Mouse (Mus musculus) kidney, embryonic 14.5 days (tissue): ENCODE measurements around the gene Isyna1. TPM values are rescaled to one million over a fixed set of nuclear protein-coding genes. Genes with fewer than 3 reads are reported as not detected.
A peak's percentile ranks its signal among the peaks of the same experiment; 100 is the strongest.

Experiments
- ATAC-seq: fragments of 200-750 bp; cut with Nextera tagmentation; 2 replicates; pipeline ENCODE4 v1.8.0; 2017; ENCODE audit warnings: moderate number of reproducible peaks, mild to moderate bottlenecking, moderate TSS enrichment, moderate library complexity; ENCODE audit not compliant: low FRiP score, low TSS enrichment
- H3K27ac ChIP-seq: fragments of 300-500 bp; sonication (generic); 2 replicates; pipeline ENCODE4 v1.5.1; 2014; ENCODE audit warnings: low read depth, mild to moderate bottlenecking, low read length, moderate library complexity, mixed read lengths
- H3K27me3 ChIP-seq: fragments of 300-500 bp; sonication (generic); 2 replicates; pipeline ENCODE4 v1.6.1; 2014; ENCODE audit warnings: mild to moderate bottlenecking, low read length; ENCODE audit not compliant: control insufficient read depth, insufficient read depth
- H3K36me3 ChIP-seq: fragments of 300-500 bp; sonication (generic); 2 replicates; pipeline ENCODE4 v1.6.1; 2014; ENCODE audit warnings: low read length, mixed read lengths; ENCODE audit not compliant: control insufficient read depth, insufficient read depth
- H3K4me1 ChIP-seq: fragments of 300-500 bp; sonication (generic); 2 replicates; pipeline ENCODE4 v1.6.1; 2014; ENCODE audit warnings: low read length, mixed read lengths; ENCODE audit not compliant: control insufficient read depth, insufficient read depth
- H3K4me2 ChIP-seq: fragments of 300-500 bp; sonication (generic); replicated peaks from 2 replicates; pipeline ENCODE4 v1.6.1; 2014; ENCODE audit warnings: low read depth, mild to moderate bottlenecking, low read length
- H3K4me3 ChIP-seq: fragments of 300-500 bp; sonication (generic); 2 replicates; pipeline ENCODE4 v1.5.1; 2014; ENCODE audit warnings: mild to moderate bottlenecking, low read length
- H3K9ac ChIP-seq: fragments of 300-500 bp; sonication (generic); 2 replicates; pipeline ENCODE4 v1.6.1; 2014; ENCODE audit warnings: low read depth, mild to moderate bottlenecking, low read length, moderate library complexity
- H3K9me3 ChIP-seq: fragments of 300-500 bp; sonication (generic); 2 replicates; pipeline ENCODE4 v1.6.1; 2016; ENCODE audit warnings: low read length; ENCODE audit not compliant: control insufficient read depth
- WGBS: fragments of 180-500 bp; shearing (Covaris S2); extraction: QIAGEN DNeasy Blood & Tissue Kit; methylation state at CpG from one replicate; pipeline ENCODE4 v1.1.7; 2014; 5-methylcytosine and 5-hydroxymethylcytosine counted together
- polyA plus RNA-seq: library from polyadenylated mRNA; unstranded; fragments of >200 nt; fragmentation: Nextera tagmentation; extraction: Ambion mirVana; gene quantifications from 2 replicates; pipeline ENCODE4 v1.2.1, GENCODE M21; 2014

The Isyna1 gene
- polyA plus RNA-seq, 1 experiment from 2014 or later: 118 TPM

DNA sequence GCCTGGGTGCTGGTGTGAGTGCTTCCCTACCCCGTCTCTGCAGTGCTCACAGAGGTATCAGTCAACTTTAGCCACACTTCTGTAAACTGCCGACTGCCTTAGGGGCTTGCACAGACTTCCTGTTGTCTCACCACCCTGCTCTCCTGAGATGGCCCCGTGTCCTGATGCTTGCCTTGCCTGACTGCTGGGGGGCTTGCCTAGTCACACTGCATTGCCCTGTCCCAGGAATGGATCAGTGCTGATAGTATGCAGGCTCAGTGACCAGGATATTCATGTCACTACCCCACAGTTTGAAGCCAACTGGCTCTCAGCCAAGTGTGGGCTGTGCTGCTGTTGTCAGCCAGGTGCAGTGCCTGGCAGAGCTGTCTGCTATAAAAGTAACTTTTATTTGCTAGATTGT lies 28.6 kb upstream of the Isyna1 start:
- 56% methylated on average over 3 of the region's 3 CpGs for WGBS
- Histone ChIP-seq H3K4me2 (no peak overlapping the region), H3K9ac (no peak overlapping the region), H3K36me3 (no peaks in the 10 kb centered on the region), H3K4me3 (no peak overlapping the region), H3K27ac (no peak overlapping the region), H3K4me1 (peaks cover 17% of the 10 kb centered on the region; the same call in 1 of the 2 replicates), H3K27me3 (no peaks in the 10 kb centered on the region), H3K9me3 (no peaks in the 10 kb centered on the region)
- no peak for ATAC-seq

DNA sequence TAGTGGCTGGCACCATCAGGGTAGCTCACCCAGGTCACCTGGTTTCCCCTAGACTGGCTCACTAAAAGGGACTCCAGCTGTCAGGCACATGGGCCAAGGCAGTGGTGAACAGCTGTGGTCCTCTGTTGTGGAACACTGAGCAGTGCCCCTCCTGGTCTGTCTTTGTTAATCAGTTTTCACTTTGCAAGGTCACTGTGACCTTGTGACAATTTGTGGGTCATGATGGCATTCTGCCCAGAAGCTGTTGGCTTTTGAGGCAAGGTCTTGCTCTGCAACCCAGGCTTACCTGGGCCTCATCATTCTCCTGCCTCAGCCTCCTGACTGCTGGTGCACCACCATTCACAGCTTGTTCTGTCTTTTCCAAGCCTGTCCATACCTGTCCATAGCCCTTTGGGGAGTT lies 23.8 kb upstream of the Isyna1 start:
- Histone ChIP-seq H3K27me3 (no peaks in the 10 kb centered on the region), H3K36me3 (peaks cover 10% of the 10 kb centered on the region; the same call in 1 of the 2 replicates), H3K9ac (no peak overlapping the region), H3K4me2 (no peak overlapping the region), H3K4me1 (peaks cover 4% of the 10 kb centered on the region; the same call in 1 of the 2 replicates), H3K9me3 (no peaks in the 10 kb centered on the region), H3K27ac (no peak overlapping the region), H3K4me3 (no peak overlapping the region)
- no peak for ATAC-seq

DNA sequence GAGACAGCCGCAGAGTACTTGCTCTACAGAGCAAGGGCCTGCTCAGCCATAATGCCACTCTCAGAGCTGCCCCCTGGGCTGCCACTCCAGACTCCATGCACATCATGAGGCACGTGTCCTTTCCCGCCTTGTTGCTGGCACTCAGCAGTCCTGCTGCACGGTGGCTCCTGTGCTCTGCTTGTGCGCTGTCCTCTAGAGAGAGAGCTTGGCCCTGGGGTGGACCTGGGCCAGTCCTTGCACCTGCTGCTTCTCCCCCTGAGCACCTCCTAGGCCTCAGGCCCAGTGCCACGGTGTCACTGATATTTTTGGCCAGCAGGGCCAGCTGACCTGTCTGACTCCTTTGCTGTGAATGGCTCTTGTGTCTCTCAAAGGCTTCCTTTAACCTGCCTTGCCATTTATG lies 23.2 kb upstream of the Isyna1 start:
- no peak overlapping the region for H3K4me3 ChIP-seq

DNA sequence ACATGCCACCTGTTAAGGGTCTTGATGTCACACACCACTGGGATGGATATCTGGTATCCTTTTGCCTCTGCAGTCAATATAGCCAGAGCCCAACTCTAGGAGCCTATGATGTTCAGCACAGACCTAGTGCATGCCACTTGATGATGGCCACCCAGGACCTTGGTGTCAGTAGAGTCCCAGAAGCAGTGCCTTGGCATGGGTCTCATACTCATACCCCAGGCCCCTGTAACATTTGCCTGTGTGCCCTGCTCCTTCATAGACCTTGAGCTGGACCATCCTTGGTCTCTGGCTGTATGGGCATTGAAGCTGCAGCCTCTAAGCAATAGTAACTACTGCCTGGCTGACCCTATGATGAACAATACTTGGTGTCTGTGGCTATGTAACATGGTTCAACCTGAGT lies 19.9 kb upstream of the Isyna1 start:
- Histone ChIP-seq H3K9me3 (no peaks in the 10 kb centered on the region), H3K9ac (no peak overlapping the region), H3K27me3 (no peaks in the 10 kb centered on the region), H3K27ac (no peak overlapping the region), H3K36me3 (peaks cover 20% of the 10 kb centered on the region), H3K4me3 (no peak overlapping the region), H3K4me2 (no peak overlapping the region), H3K4me1 (no peaks in the 10 kb centered on the region)
- no peak for ATAC-seq

More for the DNA sequence above, 23.2 kb upstream of the Isyna1 start:
- Histone ChIP-seq H3K36me3 (peaks cover 10% of the 10 kb centered on the region; the same call in 1 of the 2 replicates), H3K27me3 (no peaks in the 10 kb centered on the region), H3K4me2 (no peak overlapping the region), H3K9me3 (no peaks in the 10 kb centered on the region), H3K9ac (no peak overlapping the region), H3K4me1 (no peaks in the 10 kb centered on the region), H3K27ac (no peak overlapping the region)
- no peak for ATAC-seq
- 85% methylated on average over 6 of the region's 6 CpGs for WGBS

DNA sequence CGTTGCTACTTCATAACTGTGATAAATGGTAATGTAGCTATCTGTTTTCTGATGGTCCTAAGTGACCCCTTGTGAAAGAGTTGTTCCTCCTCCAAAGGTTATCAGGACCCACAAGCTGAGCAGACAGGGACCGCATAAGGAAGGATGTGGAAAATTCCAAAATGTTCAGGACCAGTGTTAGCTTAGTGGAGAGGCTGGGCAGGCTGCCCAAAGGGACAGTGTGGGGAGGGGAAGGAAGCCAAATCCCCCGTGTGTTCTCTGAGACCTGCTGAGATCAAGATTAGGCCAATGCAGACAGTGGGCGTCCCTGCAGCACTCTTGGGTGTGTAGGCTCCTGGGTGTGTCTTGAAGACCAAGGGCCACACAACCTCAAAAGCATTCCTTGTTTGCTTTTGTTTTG lies 19.3 kb upstream of the Isyna1 start:
- 70% methylated on average over 4 of the region's 4 CpGs for WGBS
- Histone ChIP-seq H3K4me3 (no peak overlapping the region), H3K4me1 (no peaks in the 10 kb centered on the region), H3K9ac (no peak overlapping the region), H3K27ac (no peak overlapping the region), H3K9me3 (no peaks in the 10 kb centered on the region), H3K27me3 (no peaks in the 10 kb centered on the region), H3K36me3 (peaks cover 22% of the 10 kb centered on the region), H3K4me2 (no peak overlapping the region)
- ATAC-seq: no peak

DNA sequence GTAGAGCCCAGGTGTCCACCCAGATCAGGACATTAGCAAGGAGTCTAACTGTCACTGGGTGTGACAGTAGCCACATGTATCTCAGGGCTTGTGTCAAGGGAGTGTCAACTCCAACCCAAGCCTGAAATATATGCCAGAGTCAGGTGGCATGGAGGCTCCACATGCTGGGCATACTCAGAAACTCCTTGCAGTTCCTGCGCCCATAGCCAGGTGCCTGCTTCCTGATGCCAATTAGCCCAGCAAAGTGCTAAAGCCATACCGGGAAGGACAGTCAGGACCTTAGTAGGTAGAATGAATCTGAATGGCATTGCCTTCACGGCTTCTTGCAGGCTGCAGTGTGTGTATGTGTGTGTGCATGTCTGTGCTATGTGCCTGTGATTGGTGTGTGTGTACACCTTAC lies 17.0 kb upstream of the Isyna1 start:
- WGBS: 95% methylated on average over 3 of the region's 3 CpGs
- Histone ChIP-seq H3K9ac (no peak overlapping the region), H3K36me3 (peaks cover 44% of the 10 kb centered on the region), H3K4me3 (no peak overlapping the region), H3K4me1 (no peaks in the 10 kb centered on the region), H3K9me3 (no peaks in the 10 kb centered on the region), H3K27ac (no peak overlapping the region), H3K27me3 (no peaks in the 10 kb centered on the region), H3K4me2 (no peak overlapping the region)
- ATAC-seq: no peak

DNA sequence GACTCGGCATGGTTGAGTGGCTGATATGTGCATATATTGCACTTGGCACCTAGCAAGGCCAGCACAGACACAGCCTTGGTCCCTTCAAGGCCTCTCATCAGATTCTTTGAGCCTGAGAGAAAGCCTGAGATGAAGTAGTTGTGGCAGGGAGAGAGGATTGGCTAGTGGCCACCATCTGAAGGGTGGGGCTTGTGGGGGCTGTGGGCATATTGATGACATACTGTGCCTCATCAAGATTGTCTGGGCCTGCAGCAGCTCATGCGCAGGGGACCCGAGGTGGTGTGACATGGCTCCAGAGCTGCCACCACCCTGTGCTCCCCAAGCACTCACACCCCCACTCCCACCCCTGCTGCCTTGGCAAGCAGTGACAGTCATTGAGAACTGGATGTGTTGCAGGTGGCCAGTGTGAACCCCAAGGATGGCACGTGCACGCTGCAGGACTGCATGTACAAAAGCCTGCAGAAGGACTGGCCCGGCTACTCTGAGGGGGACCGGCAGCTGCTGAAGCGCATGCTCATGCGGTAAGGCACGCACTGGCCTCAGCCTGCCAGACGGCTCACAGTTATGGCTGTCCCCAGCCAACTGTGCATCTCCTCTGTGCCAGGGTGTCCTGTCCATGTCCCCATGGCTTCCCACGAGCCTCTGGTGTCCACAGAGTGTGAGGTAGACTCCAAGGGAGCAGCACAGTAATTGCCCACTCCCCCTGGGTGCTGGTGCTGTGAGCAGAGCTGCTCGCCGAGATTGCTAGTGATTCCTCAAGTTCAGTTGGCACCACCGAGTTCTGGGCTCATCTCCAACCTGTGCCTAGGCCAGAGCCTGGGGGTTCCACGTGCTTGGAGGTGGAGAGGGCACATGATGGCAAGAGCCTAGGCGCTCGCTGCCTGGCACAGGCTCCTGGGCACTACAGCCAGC lies 10.4 kb upstream of the Isyna1 start:
- Histone ChIP-seq H3K9ac (no peak overlapping the region), H3K9me3 (no peaks in the 10 kb centered on the region), H3K4me1 (no peaks in the 10 kb centered on the region), H3K36me3 (peaks cover 77% of the 10 kb centered on the region), H3K27me3 (no peaks in the 10 kb centered on the region), H3K4me3 (no peak overlapping the region), H3K4me2 (no peak overlapping the region), H3K27ac (no peak overlapping the region)
- no peak for ATAC-seq
- WGBS: 88% methylated on average over 18 of the region's 18 CpGs

DNA sequence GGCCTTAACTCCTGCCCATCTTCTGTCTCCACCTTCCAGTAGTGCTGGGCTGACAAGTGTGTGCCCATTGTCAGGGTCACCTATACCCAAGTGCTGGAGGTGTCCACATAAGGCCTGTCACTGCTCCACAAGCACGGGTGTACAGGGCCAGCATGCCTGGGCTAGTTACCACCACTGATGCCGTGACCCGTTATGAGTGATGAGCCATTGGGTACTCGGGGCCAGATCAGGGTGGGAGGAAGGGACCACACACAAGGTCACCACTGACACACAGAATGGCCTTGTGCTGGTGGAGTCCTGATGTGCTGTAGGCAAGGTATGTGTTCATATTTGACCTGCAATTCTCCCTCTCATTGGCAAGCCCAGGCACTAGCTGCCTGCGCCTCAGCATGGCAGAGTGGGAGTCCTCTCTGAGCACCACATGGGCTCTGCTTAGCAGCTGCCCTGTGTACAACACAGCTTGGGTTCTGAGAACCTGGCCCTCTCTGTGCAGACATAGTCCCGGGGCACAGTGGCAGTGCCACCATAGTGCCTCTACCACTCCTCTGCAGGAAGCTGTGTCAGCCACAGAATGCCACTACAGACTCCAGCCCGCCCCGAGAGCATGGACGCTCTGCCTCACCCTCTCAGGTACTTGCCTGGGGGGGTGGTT lies 9.4 kb upstream of the Isyna1 start:
- H3K4me2 ChIP-seq: no peak overlapping the region
- H3K36me3 ChIP-seq: peaks cover 80% of the 10 kb centered on the region
- 91% methylated on average over 9 of the region's 9 CpGs for WGBS
- H3K27me3 ChIP-seq: no peaks in the 10 kb centered on the region
- H3K9ac ChIP-seq: no peak overlapping the region
- no peak overlapping the region for H3K27ac ChIP-seq
- no peaks in the 10 kb centered on the region for H3K4me1 ChIP-seq
- no peak overlapping the region for H3K4me3 ChIP-seq
- ATAC-seq: peak; percentile 24; the same call in 1 of the 2 replicates
- no peaks in the 10 kb centered on the region for H3K9me3 ChIP-seq

DNA sequence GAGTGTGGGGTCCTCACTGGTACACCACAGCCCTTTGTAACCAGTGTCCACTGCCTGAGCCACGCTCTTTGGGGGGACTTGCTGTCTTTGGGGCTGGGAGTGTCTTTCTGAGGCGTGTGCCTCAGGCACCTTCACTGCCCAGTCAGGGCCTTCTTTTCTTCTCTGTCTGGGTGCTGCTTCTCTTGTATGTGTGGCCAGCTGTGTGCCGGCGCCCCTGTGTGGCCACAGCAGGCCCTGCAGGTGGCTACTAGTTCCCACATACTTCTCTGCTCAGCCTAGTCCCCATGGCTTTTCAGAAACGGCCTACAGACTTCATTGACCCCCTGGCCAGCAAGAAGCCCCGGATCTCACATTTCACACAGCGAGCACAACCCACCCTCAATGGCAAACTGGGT lies 8.9 kb upstream of the Isyna1 start:
- no peaks in the 10 kb centered on the region for H3K4me1 ChIP-seq
- no peak overlapping the region for H3K4me2 ChIP-seq
- no peaks in the 10 kb centered on the region for H3K9me3 ChIP-seq
- no peaks in the 10 kb centered on the region for H3K27me3 ChIP-seq
- no peak overlapping the region for H3K4me3 ChIP-seq
- peak; percentile 60; the same call in 1 of the 2 replicates for ATAC-seq
- no peak overlapping the region for H3K9ac ChIP-seq
- H3K27ac ChIP-seq: no peak overlapping the region
- H3K36me3 ChIP-seq: peaks cover 78% of the 10 kb centered on the region
- WGBS: 40% methylated on average over 7 of the region's 7 CpGs
